Mouse (Mus musculus): ENCODE results near the gene Kap. TPM values are rescaled to one million over a fixed set of nuclear protein-coding genes. Genes with fewer than 3 reads are reported as not detected.

The Kap gene
- total RNA-seq (2023), result not detected in 4 replicates

GRCm38 (mm10) chr6:133853526-133853925 lies at the start of gene Kap:
Gene Kap (minus strand): TSS chr6:133853762.

Other genes starting within 250 kb of the Kap start
- gene Etv6, start 181.9 kb upstream of the Kap start, total RNA-seq (2023), result 24.7 to 33.2 TPM (median 31.9 TPM) in 4 replicates